Mouse (Mus musculus) hindbrain, embryonic 16.5 days (tissue): ENCODE measurements at regions not wholly inside any gene's neighbourhood (a gene's known extent, or its start where the extent isn't known, plus 50 kb on each side); places are given as distances from the start of the nearest gene placed in this dataset.

Source experiments
- ATAC-seq: fragments of 200-750 bp; cut with Nextera tagmentation; 2 replicates; pipeline ENCODE4 v1.8.0; 2017; ENCODE audit warnings: moderate TSS enrichment, moderate library complexity
- H3K27ac ChIP-seq: fragments of 300-500 bp; sonication (generic); 2 replicates; pipeline ENCODE4 v1.5.1; 2014; ENCODE audit warnings: low read depth, mild to moderate bottlenecking, control low read depth, low read length, moderate library complexity
- H3K27me3 ChIP-seq: fragments of 300-500 bp; sonication (generic); replicated peaks from 2 replicates; pipeline ENCODE4 v1.6.1; 2014; ENCODE audit warnings: low read length; ENCODE audit not compliant: control insufficient read depth, insufficient read depth
- H3K36me3 ChIP-seq: fragments of 300-500 bp; sonication (generic); 2 replicates; pipeline ENCODE4 v1.6.1; 2014; ENCODE audit warnings: mild to moderate bottlenecking, low read length, moderate library complexity, mixed read lengths; ENCODE audit not compliant: control insufficient read depth, insufficient read depth
- H3K4me1 ChIP-seq: fragments of 300-500 bp; sonication (generic); 2 replicates; pipeline ENCODE4 v1.6.1; 2014; ENCODE audit warnings: low read depth, low read length; ENCODE audit not compliant: control insufficient read depth, insufficient read depth
- H3K4me2 ChIP-seq: fragments of 300-500 bp; sonication (generic); 2 replicates; pipeline ENCODE4 v1.6.1; 2014; ENCODE audit warnings: mild to moderate bottlenecking, low read length, control low read depth, moderate library complexity
- H3K4me3 ChIP-seq: fragments of 300-500 bp; sonication (generic); 2 replicates; pipeline ENCODE4 v1.5.1; 2014; ENCODE audit warnings: mild to moderate bottlenecking, low read length, control low read depth, moderate library complexity
- H3K9ac ChIP-seq: fragments of 300-500 bp; sonication (generic); 2 replicates; pipeline ENCODE4 v1.6.1; 2014; ENCODE audit warnings: low read depth, mild to moderate bottlenecking, control low read depth, low read length, moderate library complexity
- H3K9me3 ChIP-seq: fragments of 300-500 bp; sonication (generic); 2 replicates; pipeline ENCODE4 v1.6.1; 2014; ENCODE audit warnings: mild to moderate bottlenecking, low read length, moderate library complexity; ENCODE audit not compliant: control insufficient read depth
- WGBS: fragments of 180-500 bp; shearing (Covaris S2); extraction: QIAGEN DNeasy Blood & Tissue Kit; methylation state at CpG from one replicate; pipeline ENCODE4 v1.1.7; 2014; 5-methylcytosine and 5-hydroxymethylcytosine counted together

DNA sequence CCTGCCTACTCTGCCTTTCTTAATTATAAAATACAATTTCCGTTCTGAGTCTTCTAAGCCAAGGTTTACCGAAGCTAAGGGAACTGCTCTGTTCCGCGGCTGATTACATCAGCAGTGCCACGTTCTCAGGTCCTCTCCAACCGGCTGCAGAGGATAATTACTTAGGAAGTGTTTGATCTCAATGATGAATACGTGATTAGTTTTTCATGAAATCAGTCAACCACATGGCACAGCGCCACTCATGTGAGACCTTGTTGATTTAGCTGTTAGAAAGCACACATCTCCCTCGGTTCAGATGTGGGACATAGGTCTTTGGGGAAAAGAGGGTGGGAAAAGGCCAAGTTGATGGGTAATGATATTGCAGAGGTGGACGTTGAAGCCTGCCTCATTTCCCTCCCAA lies 141.7 kb downstream of the Pou4f1 start:
- Histone ChIP-seq H3K4me1 (no peaks in the 10 kb centered on the region), H3K27ac (no peak overlapping the region), H3K36me3 (no peaks in the 10 kb centered on the region), H3K9me3 (no peaks in the 10 kb centered on the region), H3K4me3 (no peak overlapping the region), H3K9ac (no peak overlapping the region), H3K27me3 (no peaks in the 10 kb centered on the region), H3K4me2 (peak overlapping the region; percentile 23; the same call in 1 of the 2 replicates)
- WGBS = 51% methylated on average over 10 of the region's 10 CpGs
- no peak for ATAC-seq

DNA sequence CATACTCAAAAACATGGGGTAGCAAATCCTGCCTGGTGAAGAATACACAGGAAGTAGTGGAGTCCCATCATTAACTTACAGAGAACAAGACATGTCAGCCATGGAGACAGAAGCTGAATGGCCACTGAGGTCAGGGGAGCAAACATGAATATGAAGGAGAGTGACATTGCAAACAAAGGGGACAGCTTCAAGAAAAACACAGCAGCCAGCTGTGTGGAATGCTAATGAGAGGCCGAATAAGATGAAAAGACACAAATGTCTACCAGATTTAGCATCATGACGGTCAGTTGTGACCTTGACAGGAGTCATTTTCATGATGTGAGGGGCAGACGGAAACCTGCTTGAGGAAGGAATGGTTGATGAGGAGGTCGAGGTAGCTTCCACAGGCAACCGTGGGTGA lies 167.7 kb downstream of the Pou4f1 start:
- peaks cover 5% of the 10 kb centered on the region for H3K4me1 ChIP-seq
- ATAC-seq = no peak
- no peak overlapping the region for H3K9ac ChIP-seq
- no peaks in the 10 kb centered on the region for H3K27me3 ChIP-seq
- no peaks in the 10 kb centered on the region for H3K9me3 ChIP-seq
- 43% methylated on average over 5 of the region's 5 CpGs for whole genome bisulfite sequencing
- no peak overlapping the region for H3K4me2 ChIP-seq
- H3K36me3 ChIP-seq = no peaks in the 10 kb centered on the region
- no peak overlapping the region for H3K27ac ChIP-seq
- no peak overlapping the region for H3K4me3 ChIP-seq

DNA sequence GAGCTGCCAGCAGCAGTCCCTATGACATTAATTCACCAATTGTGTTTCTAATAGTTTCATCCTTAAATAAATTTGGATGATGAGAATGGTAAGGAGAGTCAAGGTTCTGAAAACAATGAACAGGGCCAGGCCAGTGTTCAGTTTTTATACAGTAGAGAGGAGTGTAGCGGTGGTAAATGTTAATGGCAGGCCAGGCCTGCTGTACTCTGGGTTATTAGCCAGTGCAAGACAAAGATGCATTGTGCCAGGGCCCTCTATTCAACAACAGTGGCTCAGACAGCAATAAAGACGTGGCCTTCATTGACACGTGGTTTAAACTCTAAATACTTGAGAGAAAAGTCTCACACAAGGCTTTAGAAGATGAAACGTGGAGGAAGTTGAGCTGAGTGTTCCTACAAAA lies 169.5 kb downstream of the Pou4f1 start:
- Histone ChIP-seq H3K4me3 (no peak overlapping the region), H3K36me3 (no peaks in the 10 kb centered on the region), H3K4me1 (peaks cover 5% of the 10 kb centered on the region), H3K4me2 (no peak overlapping the region), H3K27me3 (peaks cover 3% of the 10 kb centered on the region; the same call in 1 of the 2 replicates), H3K9me3 (no peaks in the 10 kb centered on the region), H3K27ac (no peak overlapping the region), H3K9ac (no peak overlapping the region)
- 22% methylated on average over 4 of the region's 4 CpGs for WGBS
- ATAC-seq = 0 out of 2 replicates have a peak, but pooled peaks have one; percentile 60

DNA sequence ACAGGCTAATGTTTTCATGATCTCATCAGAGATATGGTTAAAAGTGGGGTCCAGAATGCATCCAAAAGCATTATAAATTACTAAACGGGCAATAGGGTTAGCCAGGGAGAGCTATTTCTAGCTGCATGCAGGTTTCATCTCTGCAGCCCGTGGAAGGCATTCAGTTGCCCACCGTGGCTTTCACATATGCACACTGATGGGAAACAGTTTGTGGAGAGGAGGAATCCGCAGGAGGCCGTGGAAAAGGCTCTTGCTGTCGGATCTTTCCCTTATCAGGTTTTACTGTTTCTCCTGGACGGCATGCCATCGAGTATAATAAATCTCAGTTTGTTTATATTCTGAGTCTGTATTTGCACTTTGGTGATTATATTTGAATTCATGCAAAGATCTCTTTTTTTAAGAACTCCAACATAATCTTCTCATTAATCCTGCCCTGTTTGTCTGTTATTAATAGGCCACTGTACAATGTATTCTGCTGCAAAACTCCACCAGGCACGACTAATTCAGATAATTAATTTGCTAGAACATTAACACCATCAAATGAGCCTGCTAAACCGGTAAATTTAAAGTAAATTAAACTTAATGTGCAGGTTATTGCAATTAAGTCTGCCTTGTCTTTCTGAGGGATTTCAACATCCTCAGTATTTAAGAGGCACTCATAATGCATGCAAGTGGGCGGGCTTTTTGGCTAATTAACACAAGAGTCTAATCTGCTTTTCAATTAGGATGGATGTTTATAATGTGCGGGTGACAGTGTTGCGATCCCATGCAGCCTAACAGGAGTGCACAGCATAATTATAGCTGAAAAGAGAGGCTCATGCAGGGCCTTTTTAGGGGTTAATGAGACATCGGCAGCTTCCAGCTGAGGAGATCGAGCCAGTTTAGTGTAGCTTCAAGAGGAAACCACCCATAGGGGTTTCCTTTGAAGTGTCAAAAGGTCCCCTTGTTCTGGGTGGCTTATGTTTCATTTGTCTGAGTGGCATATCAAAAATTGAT lies 170.2 kb downstream of the Pou4f1 start:
- H3K4me3 ChIP-seq = no peak overlapping the region
- H3K36me3 ChIP-seq = no peaks in the 10 kb centered on the region
- H3K4me1 ChIP-seq = peaks cover 5% of the 10 kb centered on the region
- no peak overlapping the region for H3K9ac ChIP-seq
- WGBS = 26% methylated on average over 15 of the region's 15 CpGs
- ATAC-seq = peak; percentile 83
- H3K9me3 ChIP-seq = no peaks in the 10 kb centered on the region
- peaks cover 3% of the 10 kb centered on the region; the same call in 1 of the 2 replicates for H3K27me3 ChIP-seq
- no peak overlapping the region for H3K4me2 ChIP-seq
- H3K27ac ChIP-seq = no peak overlapping the region

DNA sequence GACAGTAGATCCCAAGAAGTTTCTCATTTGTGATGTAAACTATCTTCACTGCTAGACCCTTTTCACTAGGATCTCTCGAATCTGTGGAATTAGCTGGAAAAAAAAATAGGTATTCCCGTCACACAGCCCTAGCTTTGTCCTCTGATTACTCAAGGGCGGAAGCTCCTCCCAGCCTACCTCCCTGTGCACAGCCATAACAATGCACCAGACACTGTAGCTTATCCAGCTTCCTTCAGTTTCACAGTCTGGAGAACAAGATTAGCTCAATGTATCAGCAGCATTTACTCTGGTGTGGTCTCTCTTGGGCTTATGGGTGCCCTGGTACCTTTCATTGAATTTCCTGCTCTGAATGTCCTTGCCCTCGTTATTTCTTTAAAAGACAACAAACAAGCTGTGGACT lies 174.0 kb downstream of the Pou4f1 start:
- Histone ChIP-seq H3K27ac (no peak overlapping the region), H3K4me2 (no peak overlapping the region), H3K9me3 (no peaks in the 10 kb centered on the region), H3K36me3 (no peaks in the 10 kb centered on the region), H3K9ac (no peak overlapping the region), H3K4me3 (no peak overlapping the region), H3K4me1 (peaks cover 5% of the 10 kb centered on the region), H3K27me3 (peaks cover 3% of the 10 kb centered on the region; the same call in 1 of the 2 replicates)
- ATAC-seq = no peak
- 51% methylated on average over 4 of the region's 4 CpGs for WGBS

DNA sequence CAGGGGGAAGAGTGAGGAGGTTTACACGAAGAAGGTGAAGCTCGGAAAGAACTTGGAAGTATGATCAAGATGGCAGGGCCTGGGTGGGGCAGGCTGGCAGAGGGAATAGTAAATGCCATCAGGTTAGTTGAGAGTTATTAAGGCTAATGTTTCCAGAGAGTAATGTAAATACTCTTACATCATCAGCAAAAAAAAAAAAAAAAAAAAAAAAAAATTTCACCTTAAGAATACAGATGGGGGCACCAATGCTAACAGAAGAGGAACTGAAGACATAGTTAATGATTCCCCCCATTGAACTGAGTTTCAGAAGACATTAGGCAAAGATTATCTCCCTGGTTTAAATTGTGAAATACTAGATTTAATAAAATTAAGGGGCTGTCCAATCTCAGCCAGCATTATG lies 174.7 kb downstream of the Pou4f1 start:
- no peak overlapping the region for H3K4me3 ChIP-seq
- H3K9me3 ChIP-seq = no peaks in the 10 kb centered on the region
- peaks cover 3% of the 10 kb centered on the region; the same call in 1 of the 2 replicates for H3K27me3 ChIP-seq
- no peak overlapping the region for H3K27ac ChIP-seq
- H3K36me3 ChIP-seq = no peaks in the 10 kb centered on the region
- no peak overlapping the region for H3K9ac ChIP-seq
- 97% methylated on average over 2 of the region's 2 CpGs for WGBS
- no peak for ATAC-seq
- peaks cover 4% of the 10 kb centered on the region for H3K4me1 ChIP-seq
- H3K4me2 ChIP-seq = no peak overlapping the region

DNA sequence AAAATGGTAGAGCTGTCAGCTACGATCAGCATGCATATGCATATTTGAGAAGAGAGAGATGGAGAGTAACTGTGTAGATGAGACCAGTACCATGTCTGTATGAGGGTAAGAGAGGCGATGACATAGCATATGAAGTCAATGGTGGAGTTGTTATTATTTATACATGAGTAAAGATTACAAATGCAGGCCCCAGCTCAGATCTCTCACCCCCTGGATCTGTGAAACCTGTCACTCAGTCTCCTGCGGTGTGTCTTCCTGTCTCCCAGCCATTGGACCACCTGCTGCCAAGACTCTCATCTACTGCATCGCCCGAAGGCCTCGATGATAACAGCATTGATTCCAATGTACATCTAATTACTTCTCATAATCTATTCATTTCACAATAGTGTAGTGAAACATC lies 187.4 kb downstream of the Pou4f1 start:
- H3K9ac ChIP-seq = no peak overlapping the region
- H3K36me3 ChIP-seq = no peaks in the 10 kb centered on the region
- ATAC-seq = peak; percentile 64; the same call in 1 of the 2 replicates
- H3K9me3 ChIP-seq = no peaks in the 10 kb centered on the region
- H3K27ac ChIP-seq = no peak overlapping the region
- WGBS = 59% methylated on average over 6 of the region's 6 CpGs
- no peaks in the 10 kb centered on the region for H3K27me3 ChIP-seq
- H3K4me1 ChIP-seq = peaks cover 2% of the 10 kb centered on the region; the same call in 1 of the 2 replicates
- no peak overlapping the region for H3K4me3 ChIP-seq
- no peak overlapping the region for H3K4me2 ChIP-seq

DNA sequence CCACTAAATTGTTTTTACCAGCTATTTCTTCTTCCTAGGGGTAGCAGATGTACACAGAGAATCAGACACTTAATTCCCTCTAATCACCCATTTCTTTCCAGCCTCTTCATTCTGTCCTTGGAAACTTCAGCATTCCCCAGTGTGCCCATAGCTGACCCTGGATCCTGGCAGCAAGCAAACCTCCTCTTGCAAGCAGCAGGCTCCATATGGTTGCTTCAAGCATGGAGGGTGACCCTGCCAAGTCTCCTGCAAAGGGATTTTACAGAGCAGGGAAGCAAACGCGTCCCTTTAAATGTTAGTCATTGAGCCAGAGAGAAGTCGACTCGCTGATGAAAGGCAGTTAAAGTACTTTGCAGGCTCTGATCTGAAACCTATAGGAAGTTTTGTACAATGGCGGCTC lies 187.9 kb downstream of the Pou4f1 start:
- Histone ChIP-seq H3K4me1 (peaks cover 2% of the 10 kb centered on the region; the same call in 1 of the 2 replicates), H3K9ac (no peak overlapping the region), H3K4me2 (no peak overlapping the region), H3K4me3 (no peak overlapping the region), H3K9me3 (no peaks in the 10 kb centered on the region), H3K27ac (no peak overlapping the region), H3K27me3 (no peaks in the 10 kb centered on the region), H3K36me3 (no peaks in the 10 kb centered on the region)
- peak; percentile 80; the same call in 1 of the 2 replicates for ATAC-seq
- WGBS = 53% methylated on average over 5 of the region's 5 CpGs

DNA sequence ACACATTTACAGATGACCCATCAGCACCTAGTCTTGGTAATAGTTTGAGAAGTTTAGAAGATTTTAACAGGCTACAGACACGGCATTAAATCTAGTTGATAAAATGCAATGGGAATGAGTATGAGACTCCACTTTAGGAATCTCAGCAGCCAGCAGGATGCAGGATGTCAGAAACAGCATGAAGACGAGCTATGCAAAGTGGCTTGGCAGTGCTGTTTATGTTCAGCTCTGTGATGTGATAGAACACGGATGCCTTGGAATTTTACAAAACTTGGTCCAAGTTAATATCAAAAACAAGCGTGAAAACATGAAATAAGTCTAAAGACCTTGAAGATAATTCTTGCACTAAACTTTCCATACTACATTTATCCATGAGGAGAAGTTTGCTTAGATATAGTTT lies 193.0 kb downstream of the Pou4f1 start:
- Histone ChIP-seq H3K4me2 (no peak overlapping the region), H3K27me3 (no peaks in the 10 kb centered on the region), H3K4me3 (no peak overlapping the region), H3K36me3 (no peaks in the 10 kb centered on the region), H3K4me1 (no peaks in the 10 kb centered on the region), H3K27ac (no peak overlapping the region), H3K9me3 (no peaks in the 10 kb centered on the region), H3K9ac (no peak overlapping the region)
- no peak for ATAC-seq
- 78% methylated on average over 4 of the region's 4 CpGs for WGBS
